Mouse (Mus musculus): ENCODE data around the gene Zswim5. TPM values are rescaled to one million over a fixed set of nuclear protein-coding genes. Genes with fewer than 3 reads are reported as not detected.

Gene Zswim5
- polyA plus RNA-seq (2015; fragmentation: Illumina TruSeq; extraction: RNeasy Lipid Tissue Mini Kit (QIAGEN cat#74804); ENCODE audit: insufficient read depth, low replicate concordance), result 0.04 TPM

DNA sequence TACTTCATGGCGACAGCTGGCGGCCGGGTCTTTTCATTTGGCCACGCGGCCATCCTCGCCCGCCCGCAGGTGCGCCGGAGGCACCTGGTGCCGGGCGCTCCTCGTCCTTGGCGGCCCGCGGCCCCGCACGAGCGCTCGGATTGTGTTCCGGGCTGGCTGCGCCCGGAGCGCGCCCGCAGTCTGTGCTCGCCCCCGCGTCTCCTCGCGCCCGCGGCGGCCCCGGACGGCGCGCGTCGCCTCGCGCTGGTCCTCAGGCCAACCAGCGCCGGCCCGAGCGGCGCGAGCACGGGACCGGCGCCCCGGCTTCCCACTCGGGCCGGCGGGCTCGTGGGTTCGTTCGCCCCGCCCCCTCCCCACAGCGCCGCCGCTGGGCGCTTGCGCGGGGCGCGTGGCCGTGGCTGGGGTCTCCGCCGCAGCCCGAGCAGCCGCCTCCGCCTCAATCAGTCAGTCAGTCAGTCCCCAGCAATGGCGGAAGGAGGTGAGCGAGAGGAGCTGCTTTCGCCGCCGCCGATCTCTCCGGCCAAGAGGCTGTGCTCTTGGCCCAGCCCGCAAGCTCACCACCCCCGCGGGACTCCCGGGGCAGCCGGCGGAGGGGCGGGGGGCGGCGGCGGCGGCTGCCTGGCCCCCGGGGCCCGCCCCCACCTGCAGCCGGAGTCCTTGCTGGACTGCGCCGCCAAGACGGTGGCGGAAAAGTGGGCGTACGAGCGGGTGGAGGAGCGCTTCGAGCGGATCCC, at the start of gene Zswim5:
Gene Zswim5 (plus strand): TSS at position 382 of the 734 bp plus-strand sequence.

DNA sequence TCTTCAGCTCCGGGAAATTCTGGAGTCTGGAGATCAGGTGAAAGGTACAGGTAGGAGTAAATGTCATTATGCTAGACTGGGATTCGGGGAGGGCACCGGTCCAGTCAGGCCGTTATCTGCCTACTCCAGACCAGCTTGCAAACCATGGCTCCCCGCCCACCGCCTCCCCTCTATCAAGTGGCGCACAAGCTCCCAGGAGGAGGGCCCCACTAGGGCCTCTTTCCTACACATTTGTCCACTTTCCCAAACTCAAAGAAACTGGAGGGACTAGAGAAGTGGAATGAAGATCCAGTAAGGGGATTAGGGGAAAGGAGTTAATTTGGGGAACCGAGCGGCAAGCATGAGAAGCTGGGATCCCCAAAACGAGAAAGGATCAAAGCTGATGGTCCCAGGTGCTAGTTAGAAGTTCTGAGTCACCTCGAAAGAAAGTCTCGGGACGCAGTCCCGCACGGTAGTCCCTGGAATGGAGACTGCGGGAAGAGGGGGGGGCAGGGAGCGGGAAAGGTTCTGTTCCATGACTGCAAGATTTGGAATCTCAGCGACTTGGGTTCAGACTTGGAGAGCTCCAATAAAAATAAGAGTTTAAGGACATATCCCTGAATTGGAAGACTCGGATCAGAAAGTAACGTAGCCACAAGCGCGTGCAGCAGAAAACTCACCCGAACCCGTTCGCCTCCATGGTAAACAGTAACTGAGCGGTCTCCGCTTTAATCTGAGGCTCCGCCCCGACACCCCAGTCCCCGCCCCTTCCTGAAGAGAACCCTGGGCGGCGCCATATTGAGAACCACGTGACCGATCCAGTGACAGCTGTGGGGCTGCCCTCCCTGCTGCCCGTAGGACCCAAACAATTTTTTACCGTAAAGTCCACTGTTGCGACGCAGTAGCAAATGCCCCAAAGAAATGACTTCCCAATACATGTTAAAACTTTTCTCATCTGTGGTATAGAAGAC, 116.8 kb downstream of the Zswim5 start, which contains the start of gene Urod:
Gene Urod (minus strand): TSS at position 742 of the 950 bp plus-strand sequence.

DNA sequence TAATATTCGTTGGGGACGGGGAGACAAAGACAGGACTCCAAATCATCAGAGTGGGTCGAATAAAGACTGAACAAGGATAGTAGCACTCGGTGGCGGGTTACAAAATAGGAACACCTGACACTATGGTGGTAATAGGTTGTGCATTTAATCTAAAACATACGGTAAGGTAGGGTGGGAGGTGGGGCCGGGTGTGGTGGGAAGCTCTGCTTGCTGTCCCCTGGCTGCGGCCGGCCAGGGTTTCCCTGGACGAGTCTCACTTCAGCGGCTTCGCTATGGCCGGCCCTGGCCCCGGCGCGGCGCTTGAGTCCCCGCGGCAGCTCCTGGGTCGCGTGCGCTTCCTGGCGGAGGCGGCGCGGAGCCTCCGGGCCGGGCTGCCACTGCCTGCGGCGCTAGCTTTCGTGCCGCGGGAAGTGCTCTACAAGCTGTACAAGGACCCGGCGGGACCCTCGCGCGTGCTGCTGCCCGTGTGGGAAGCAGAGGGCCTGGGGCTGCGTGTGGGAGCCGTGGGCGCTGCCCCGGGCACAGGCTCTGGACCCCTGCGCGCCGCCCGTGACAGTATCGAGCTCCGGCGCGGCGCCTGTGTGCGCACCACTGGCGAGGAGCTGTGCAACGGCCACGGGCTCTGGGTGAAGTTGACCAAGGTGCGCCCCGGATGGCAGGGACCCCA, 118.1 kb downstream of the Zswim5 start, which contains the start of gene Hectd3:
Gene Hectd3 (plus strand): TSS at position 187 of the 667 bp plus-strand sequence.

DNA sequence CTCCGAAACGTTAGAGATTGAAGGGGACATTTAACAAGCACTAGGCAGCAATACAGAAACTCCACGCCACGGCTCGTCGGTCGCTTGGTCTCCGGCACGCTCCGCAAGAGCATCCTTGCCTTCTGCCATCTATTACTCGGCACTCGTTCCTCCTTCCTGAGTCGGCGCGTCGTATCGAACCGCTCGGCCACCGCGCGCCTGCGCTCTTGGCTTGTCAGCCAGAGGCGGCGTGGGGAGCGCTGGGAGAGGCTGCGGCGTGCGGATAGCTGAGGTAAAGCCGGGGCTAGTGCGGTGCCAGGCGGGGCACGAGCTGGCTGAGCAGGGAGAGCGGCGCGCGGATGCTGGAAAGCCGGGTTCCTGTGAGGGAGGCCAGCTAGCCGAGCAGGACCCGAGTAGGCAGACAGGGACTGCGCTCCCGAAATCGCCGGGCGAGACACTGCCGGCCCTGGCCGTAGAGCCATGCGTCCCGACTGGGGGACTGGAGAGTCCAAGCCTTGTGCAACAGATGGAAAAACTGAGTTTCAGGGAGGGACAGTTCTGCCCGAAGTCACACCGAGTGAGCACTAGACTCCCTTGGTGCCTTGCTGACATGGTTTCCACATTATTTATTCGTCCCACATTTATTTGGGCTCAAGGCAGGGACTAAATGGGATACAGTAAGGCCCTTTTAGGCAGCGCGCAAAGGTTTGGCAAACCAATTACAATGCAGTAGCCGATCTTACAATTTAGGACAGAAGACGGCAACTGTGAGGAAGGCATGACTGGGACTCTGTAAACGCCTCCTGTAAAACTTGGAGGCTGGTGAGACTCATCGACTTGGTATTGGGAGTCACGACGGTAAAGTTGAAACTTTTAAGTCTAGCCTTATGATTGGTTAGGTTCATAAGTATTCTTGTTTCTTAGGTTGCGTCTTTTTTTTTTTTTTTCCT, 142.3 kb downstream of the Zswim5 start, which contains the start of gene Eif2b3:
Gene Eif2b3 (plus strand): TSS at position 197 of the 929 bp plus-strand sequence.

Other genes with a start within 250 kb of the Zswim5 start
- 84.8 TPM for gene Nasp, start 249.4 kb upstream of the Zswim5 start, polyA plus RNA-seq (2015; fragmentation: Illumina TruSeq; extraction: RNeasy Lipid Tissue Mini Kit (QIAGEN cat#74804); ENCODE audit: insufficient read depth, low replicate concordance)
- 291 TPM for gene Akr1a1, start 225.7 kb upstream of the Zswim5 start, polyA plus RNA-seq (2015; fragmentation: Illumina TruSeq; extraction: RNeasy Lipid Tissue Mini Kit (QIAGEN cat#74804); ENCODE audit: insufficient read depth, low replicate concordance)
- 625 TPM for gene Prdx1, start 191.8 kb upstream of the Zswim5 start, polyA plus RNA-seq (2015; fragmentation: Illumina TruSeq; extraction: RNeasy Lipid Tissue Mini Kit (QIAGEN cat#74804); ENCODE audit: insufficient read depth, low replicate concordance)
- 11.2 TPM for gene Mmachc, start 169.0 kb upstream of the Zswim5 start, polyA plus RNA-seq (2015; fragmentation: Illumina TruSeq; extraction: RNeasy Lipid Tissue Mini Kit (QIAGEN cat#74804); ENCODE audit: insufficient read depth, low replicate concordance)
- 42.6 TPM for gene Ccdc163, start 168.9 kb upstream of the Zswim5 start, polyA plus RNA-seq (2015; fragmentation: Illumina TruSeq; extraction: RNeasy Lipid Tissue Mini Kit (QIAGEN cat#74804); ENCODE audit: insufficient read depth, low replicate concordance)
- gene Tesk2, start 156.4 kb upstream of the Zswim5 start, polyA plus RNA-seq (2015; fragmentation: Illumina TruSeq; extraction: RNeasy Lipid Tissue Mini Kit (QIAGEN cat#74804); ENCODE audit: insufficient read depth, low replicate concordance), result 8.6 TPM
- gene Toe1, start 69.7 kb upstream of the Zswim5 start, polyA plus RNA-seq (2015; fragmentation: Illumina TruSeq; extraction: RNeasy Lipid Tissue Mini Kit (QIAGEN cat#74804); ENCODE audit: insufficient read depth, low replicate concordance), result 22.3 TPM
- gene Mutyh, start 69.7 kb upstream of the Zswim5 start, polyA plus RNA-seq (2015; fragmentation: Illumina TruSeq; extraction: RNeasy Lipid Tissue Mini Kit (QIAGEN cat#74804); ENCODE audit: insufficient read depth, low replicate concordance), result 8.7 TPM
- not detected for gene Hpdl, start 55.7 kb upstream of the Zswim5 start, polyA plus RNA-seq (2015; fragmentation: Illumina TruSeq; extraction: RNeasy Lipid Tissue Mini Kit (QIAGEN cat#74804); ENCODE audit: insufficient read depth, low replicate concordance)
- 53.6 TPM for gene Urod, start 117.0 kb downstream of the Zswim5 start, polyA plus RNA-seq (2015; fragmentation: Illumina TruSeq; extraction: RNeasy Lipid Tissue Mini Kit (QIAGEN cat#74804); ENCODE audit: insufficient read depth, low replicate concordance)
- gene Hectd3, start 117.9 kb downstream of the Zswim5 start, polyA plus RNA-seq (2015; fragmentation: Illumina TruSeq; extraction: RNeasy Lipid Tissue Mini Kit (QIAGEN cat#74804); ENCODE audit: insufficient read depth, low replicate concordance), result 21.1 TPM
- 20.9 TPM for gene Eif2b3, start 142.0 kb downstream of the Zswim5 start, polyA plus RNA-seq (2015; fragmentation: Illumina TruSeq; extraction: RNeasy Lipid Tissue Mini Kit (QIAGEN cat#74804); ENCODE audit: insufficient read depth, low replicate concordance)
- not detected for gene Ptch2, start 218.7 kb downstream of the Zswim5 start, polyA plus RNA-seq (2015; fragmentation: Illumina TruSeq; extraction: RNeasy Lipid Tissue Mini Kit (QIAGEN cat#74804); ENCODE audit: insufficient read depth, low replicate concordance)
- 16.7 TPM for gene Btbd19, start 248.3 kb downstream of the Zswim5 start, polyA plus RNA-seq (2015; fragmentation: Illumina TruSeq; extraction: RNeasy Lipid Tissue Mini Kit (QIAGEN cat#74804); ENCODE audit: insufficient read depth, low replicate concordance)
- gene Tctex1d4, start 249.4 kb downstream of the Zswim5 start, polyA plus RNA-seq (2015; fragmentation: Illumina TruSeq; extraction: RNeasy Lipid Tissue Mini Kit (QIAGEN cat#74804); ENCODE audit: insufficient read depth, low replicate concordance), result not detected

All from spleen, adult 10 weeks (tissue).